Mouse (Mus musculus): ENCODE results near the gene Nup107. TPM values are rescaled to one million over a fixed set of nuclear protein-coding genes. Genes with fewer than 3 reads are reported as not detected.
"Not testable (repeated sequence)": the region's sequence is repeated elsewhere in the genome, so short reads cannot be mapped to it uniquely, and the experiment has no call there.

Gene Nup107
- total RNA-seq, 2 experiments from 2014 or later, result 15.5 to 19.4 TPM

- no peak for DNase-seq (ENCODE audit: low spot score in 2 of 2)
- no peak overlapping the region for H3K4me3 ChIP-seq
- no peak overlapping the region for H3K27ac ChIP-seq
- no peak for TF ChIP-seq CTCF (conservative IDR thresholded peaks at IDR 0.05)
These were observed 63.2 kb downstream of the Nup107 start for GRCm38 (mm10) chr10:117729139-117729814.

- H3K27ac ChIP-seq, result no peak overlapping the region
- H3K4me3 ChIP-seq, result no peak overlapping the region
- no peak for TF ChIP-seq CTCF (conservative IDR thresholded peaks at IDR 0.05)
- no peak for DNase-seq (ENCODE audit: low spot score in 2 of 2)
These were observed 63.9 kb downstream of the Nup107 start for GRCm38 (mm10) chr10:117728574-117728973.

GRCm38 (mm10) chr10:117727518-117728110 lies 64.9 kb downstream of the Nup107 start:
- Histone ChIP-seq H3K4me3 (no peak overlapping the region), H3K27ac (no peak overlapping the region)
- TF ChIP-seq CTCF (conservative IDR thresholded peaks at IDR 0.05), result no peak
- DNase-seq (ENCODE audit: low spot score in 2 of 2), result no peak

- Histone ChIP-seq H3K27ac (no peak overlapping the region), H3K4me3 (no peak overlapping the region)
- no peak for DNase-seq (ENCODE audit: low spot score in 2 of 2)
- TF ChIP-seq CTCF (conservative IDR thresholded peaks at IDR 0.05), result peak; percentile 13
These were observed 65.6 kb downstream of the Nup107 start for GRCm38 (mm10) chr10:117726888-117727385.

GRCm38 (mm10) chr10:117726350-117726749 lies 66.2 kb downstream of the Nup107 start:
- Histone ChIP-seq H3K4me3 (no peak overlapping the region), H3K27ac (peak overlapping the region; percentile 24; the same call in 1 of the 2 replicates)
- no peak for TF ChIP-seq CTCF (conservative IDR thresholded peaks at IDR 0.05)
- no peak for DNase-seq (ENCODE audit: low spot score in 2 of 2)

- DNase-seq (ENCODE audit: low spot score in 2 of 2), result no peak
- H3K27ac ChIP-seq, result 0 out of 2 replicates have a peak overlapping the region, but pooled peaks have one; percentile 24
- H3K4me3 ChIP-seq, result no peak overlapping the region
- no peak for TF ChIP-seq CTCF (conservative IDR thresholded peaks at IDR 0.05)
These were observed 66.8 kb downstream of the Nup107 start for GRCm38 (mm10) chr10:117725671-117726070.

- Histone ChIP-seq H3K27ac (no peak overlapping the region), H3K4me3 (no peak overlapping the region)
- DNase-seq (ENCODE audit: low spot score in 2 of 2), result no peak
- no peak for TF ChIP-seq CTCF (conservative IDR thresholded peaks at IDR 0.05)
These were observed 67.6 kb downstream of the Nup107 start for GRCm38 (mm10) chr10:117724804-117725361.

- TF ChIP-seq CTCF (conservative IDR thresholded peaks at IDR 0.05), result no peak
These were observed 68.3 kb downstream of the Nup107 start for GRCm38 (mm10) chr10:117724136-117724718.

GRCm38 (mm10) chr10:117718161-117719119 lies 74.1 kb downstream of the Nup107 start:
- H3K27ac ChIP-seq, result peak overlapping the region; percentile 63
- peak overlapping the region; percentile 8; the same call in 1 of the 2 replicates for H3K4me3 ChIP-seq
- no peak for TF ChIP-seq CTCF (conservative IDR thresholded peaks at IDR 0.05)
- DNase-seq (ENCODE audit: low spot score in 2 of 2), result peak in 1 of 2 experiments; percentile 28

More at GRCm38 (mm10) chr10:117724136-117724718, 68.3 kb downstream of the Nup107 start:
- no peak overlapping the region for H3K27ac ChIP-seq
- DNase-seq (ENCODE audit: low spot score in 2 of 2), result no peak
- H3K4me3 ChIP-seq, result no peak overlapping the region

GRCm38 (mm10) chr10:117717583-117717982 lies 74.9 kb downstream of the Nup107 start:
- TF ChIP-seq CTCF (conservative IDR thresholded peaks at IDR 0.05), result no peak
- Histone ChIP-seq H3K27ac (peak overlapping the region; percentile 63), H3K4me3 (no peak overlapping the region)
- DNase-seq (ENCODE audit: low spot score in 2 of 2), result no peak

- DNase-seq (ENCODE audit: low spot score in 2 of 2), result no peak
- Histone ChIP-seq H3K27ac (no peak overlapping the region), H3K4me3 (no peak overlapping the region)
- TF ChIP-seq CTCF (conservative IDR thresholded peaks at IDR 0.05), result no peak
These were observed 75.8 kb downstream of the Nup107 start for GRCm38 (mm10) chr10:117716686-117717085.

- DNase-seq (ENCODE audit: low spot score in 2 of 2); H3K4me3 ChIP-seq; H3K27ac ChIP-seq: not testable (repeated sequence)
These were observed 76.9 kb downstream of the Nup107 start for GRCm38 (mm10) chr10:117715654-117716053.

Data from layer of hippocampus, adult 2 months (tissue).